8 mouse cellular contexts compared by ENCODE assay signal in the genomic region with DNA sequence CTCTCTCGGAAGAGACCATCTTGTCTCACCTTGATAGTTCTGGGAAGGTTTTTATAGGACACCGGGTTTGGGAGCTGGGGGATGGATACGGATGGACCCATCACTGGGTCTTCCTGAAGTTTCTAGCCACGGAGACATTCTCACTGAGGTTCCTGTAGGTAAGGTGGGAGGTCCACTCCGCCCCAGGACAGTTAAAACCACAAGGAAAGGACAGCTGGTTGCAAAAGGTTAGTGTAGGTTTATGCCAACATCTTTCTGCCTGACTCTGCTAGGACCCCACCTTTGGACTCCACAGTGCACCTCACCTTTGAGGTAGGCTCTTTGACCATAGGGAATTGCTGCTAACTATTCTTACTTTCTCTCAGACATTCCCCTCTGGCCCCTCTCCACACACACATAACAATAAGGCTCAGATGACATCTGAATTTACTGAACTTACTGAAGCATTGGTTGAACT. TPM values are rescaled to one million over a fixed set of nuclear protein-coding genes. Genes with fewer than 3 reads are reported as not detected.
DNase-seq lines count a peak whose midpoint lies in the region; ATAC-seq and TF ChIP-seq lines count a peak whose summit lies in the region.

No protein-coding gene starts in this region.

- no peak for DNase-seq in kidney, postnatal 0 days (ENCODE audit: low spot score)
- no peak for DNase-seq in kidney, adult 11 months
- DNase-seq in left cerebral cortex, adult 9 months (ENCODE audit: low spot score in 2 of 2), result no peak
- DNase-seq in Muller cell, postnatal 12 days (ENCODE audit: inconsistent ontology term), result no peak
- DNase-seq in urinary bladder, adult 18-20 months (ENCODE audit: low spot score in 2 of 2), result no peak

- H3K79me2 ChIP-seq in myocyte (ENCODE audit: control insufficient read depth, insufficient read depth), result peaks cover 13% of the 10 kb centered on the region

- peaks cover 11% of the 10 kb centered on the region; the same call in 1 of the 2 replicates for H3K4me1 ChIP-seq in kidney, postnatal 0 days (replicated peaks; ENCODE audit: insufficient read depth, low read length)
- H3K4me1 ChIP-seq in embryonic facial prominence, embryonic 13.5 days, result peaks cover 14% of the 10 kb centered on the region
- 0 out of 2 replicates have a peak, but pooled peaks cover 4% of the 10 kb centered on the region for H3K4me1 ChIP-seq in intestine, embryonic 16.5 days (ENCODE audit: control insufficient read depth, insufficient read depth, low read length)

- TF ChIP-seq POLR2A in myocyte (IDR thresholded peaks at IDR 0.05; ENCODE audit: insufficient read length, low read depth), result no peak

- peak overlapping the region; percentile 95 for H3K27ac ChIP-seq in kidney, postnatal 0 days
- H3K27ac ChIP-seq in embryonic facial prominence, embryonic 13.5 days, result peak overlapping the region; percentile 95
- H3K27ac ChIP-seq in intestine, embryonic 16.5 days (ENCODE audit: low read length), result peak overlapping the region; percentile 92; the same call in 1 of the 2 replicates

- no peaks in the 10 kb centered on the region for H3K27me3 ChIP-seq in kidney, postnatal 0 days (ENCODE audit: insufficient read depth, low read length)
- H3K27me3 ChIP-seq in embryonic facial prominence, embryonic 13.5 days, result no peaks in the 10 kb centered on the region
- H3K27me3 ChIP-seq in intestine, embryonic 16.5 days (replicated peaks; ENCODE audit: control insufficient read depth, insufficient read depth, low read length), result no peaks in the 10 kb centered on the region
- H3K27me3 ChIP-seq in myocyte (ENCODE audit: control insufficient read depth, insufficient read depth, insufficient read length), result no peaks in the 10 kb centered on the region

- peak overlapping the region; percentile 96 for H3K9ac ChIP-seq in kidney, postnatal 0 days (ENCODE audit: low read depth, low read length)
- peak overlapping the region; percentile 96 for H3K9ac ChIP-seq in embryonic facial prominence, embryonic 13.5 days
- peak overlapping the region; percentile 96 for H3K9ac ChIP-seq in intestine, embryonic 16.5 days (ENCODE audit: low read depth, low read length)

- H3ac ChIP-seq in myocyte (ENCODE audit: control insufficient read depth, insufficient read length), result peak overlapping the region; percentile 85

- peak overlapping the region; percentile 73 for H3K4me2 ChIP-seq in kidney, postnatal 0 days (ENCODE audit: low read length)
- H3K4me2 ChIP-seq in embryonic facial prominence, embryonic 13.5 days, result peak overlapping the region; percentile 69
- H3K4me2 ChIP-seq in intestine, embryonic 16.5 days (ENCODE audit: low read depth, low read length), result peak overlapping the region; percentile 71
- peak overlapping the region; percentile 82 for H3K4me2 ChIP-seq in myocyte (ENCODE audit: low read depth)

- no peak; the same call in 1 of the 2 replicates for ATAC-seq in kidney, postnatal 0 days (replicated peaks; ENCODE audit: low FRiP score, low read depth)
- no peak for ATAC-seq in embryonic facial prominence, embryonic 13.5 days (ENCODE audit: insufficient number of reproducible peaks, insufficient read depth, low FRiP score, low TSS enrichment, low read depth)
- ATAC-seq in intestine, embryonic 16.5 days, result peak; percentile 47

- H3K36me3 ChIP-seq in kidney, postnatal 0 days (ENCODE audit: insufficient read depth, low read length), result no peaks in the 10 kb centered on the region
- 0 out of 2 replicates have a peak, but pooled peaks cover 3% of the 10 kb centered on the region for H3K36me3 ChIP-seq in embryonic facial prominence, embryonic 13.5 days
- H3K36me3 ChIP-seq in intestine, embryonic 16.5 days (ENCODE audit: control insufficient read depth, insufficient read depth, low read length), result no peaks in the 10 kb centered on the region
- H3K36me3 ChIP-seq in myocyte (ENCODE audit: control insufficient read depth, insufficient read depth), result no peaks in the 10 kb centered on the region

- TF ChIP-seq CTCF in kidney, postnatal 0 days (IDR thresholded peaks at IDR 0.05; ENCODE audit: low read depth), result no peak

- WGBS in kidney, postnatal 0 days, result 4% methylated on average over 5 of the region's 5 CpGs
- WGBS in embryonic facial prominence, embryonic 13.5 days, result 6% methylated on average over 5 of the region's 5 CpGs
- 4% methylated on average over 5 of the region's 5 CpGs for WGBS in intestine, embryonic 16.5 days

- H3K9me3 ChIP-seq in kidney, postnatal 0 days (replicated peaks; ENCODE audit: low read length), result no peaks in the 10 kb centered on the region
- H3K9me3 ChIP-seq in embryonic facial prominence, embryonic 13.5 days, result peaks cover 2% of the 10 kb centered on the region; the same call in 1 of the 2 replicates
- no peaks in the 10 kb centered on the region for H3K9me3 ChIP-seq in intestine, embryonic 16.5 days (ENCODE audit: control insufficient read depth, low read length)

- H3K4me3 ChIP-seq in kidney, postnatal 0 days (replicated peaks; ENCODE audit: low read depth, low read length), result peak overlapping the region; percentile 97
- peak overlapping the region; percentile 87 for H3K4me3 ChIP-seq in embryonic facial prominence, embryonic 13.5 days
- H3K4me3 ChIP-seq in intestine, embryonic 16.5 days (ENCODE audit: low read length), result peak overlapping the region; percentile 96
- H3K4me3 ChIP-seq in myocyte, result peak overlapping the region; percentile 60

TF ChIP-seq in myocyte, 11 proteins besides CTCF, POLR2A, EP300 and RAD21:
- TF ChIP-seq TCF3 (IDR thresholded peaks at IDR 0.05; ENCODE audit: insufficient read length, low read depth) (no peak), CEBPB (IDR thresholded peaks at IDR 0.05; ENCODE audit: insufficient read depth, poor library complexity, severe bottlenecking) (no peak), USF1 (IDR thresholded peaks at IDR 0.05; ENCODE audit: low read depth) (no peak), MYOD1 (IDR thresholded peaks at IDR 0.05; ENCODE audit: control insufficient read depth in 1 of 3, insufficient read length in 2 of 3, low read depth in 2 of 3) (no peak), MYOG (IDR thresholded peaks at IDR 0.05; ENCODE audit: control insufficient read depth in 1 of 3, insufficient read depth in 1 of 3, insufficient read length in 2 of 3, low read depth in 2 of 3) (no peak), POLR2AphosphoS2 (IDR thresholded peaks at IDR 0.05; ENCODE audit: insufficient read length, low read depth) (no peak)

RNA-seq across cellular contexts. Expression of a gene that starts 0.3 kb away (rescaled TPM):
- 26.2 and 27.0 TPM in 2 replicates for polyA plus RNA-seq in kidney, postnatal 0 days (2015; fragmentation: Nextera tagmentation; extraction: Ambion mirVana)
- 54.2 and 58.3 TPM in 2 replicates for polyA plus RNA-seq in embryonic facial prominence, embryonic 13.5 days (2015; fragmentation: Nextera tagmentation; extraction: Ambion mirVana)
- polyA plus RNA-seq in intestine, embryonic 16.5 days (2015; fragmentation: Nextera tagmentation; extraction: Ambion mirVana), result 23.5 and 24.9 TPM in 2 replicates
- 13.7 TPM for polyA plus RNA-seq in myocyte (2012; fragmentation: generic; extraction: Trizol)

RNA-seq across cellular contexts. Expression of a gene that starts 24.9 kb away (rescaled TPM):
- not detected in 2 replicates for polyA plus RNA-seq in kidney, postnatal 0 days (2015; fragmentation: Nextera tagmentation; extraction: Ambion mirVana)
- polyA plus RNA-seq in embryonic facial prominence, embryonic 13.5 days (2015; fragmentation: Nextera tagmentation; extraction: Ambion mirVana), result not detected in 2 replicates
- polyA plus RNA-seq in intestine, embryonic 16.5 days (2015; fragmentation: Nextera tagmentation; extraction: Ambion mirVana), result not detected in 2 replicates
- polyA plus RNA-seq in myocyte (2012; fragmentation: generic; extraction: Trizol), result not detected
